Mouse (Mus musculus): ENCODE measurements around the gene Snx20.
"Not testable (repeated sequence)": the region's sequence is repeated elsewhere in the genome, so short reads cannot be mapped to it uniquely, and the experiment has no call there.

Snx20 gene

DNA sequence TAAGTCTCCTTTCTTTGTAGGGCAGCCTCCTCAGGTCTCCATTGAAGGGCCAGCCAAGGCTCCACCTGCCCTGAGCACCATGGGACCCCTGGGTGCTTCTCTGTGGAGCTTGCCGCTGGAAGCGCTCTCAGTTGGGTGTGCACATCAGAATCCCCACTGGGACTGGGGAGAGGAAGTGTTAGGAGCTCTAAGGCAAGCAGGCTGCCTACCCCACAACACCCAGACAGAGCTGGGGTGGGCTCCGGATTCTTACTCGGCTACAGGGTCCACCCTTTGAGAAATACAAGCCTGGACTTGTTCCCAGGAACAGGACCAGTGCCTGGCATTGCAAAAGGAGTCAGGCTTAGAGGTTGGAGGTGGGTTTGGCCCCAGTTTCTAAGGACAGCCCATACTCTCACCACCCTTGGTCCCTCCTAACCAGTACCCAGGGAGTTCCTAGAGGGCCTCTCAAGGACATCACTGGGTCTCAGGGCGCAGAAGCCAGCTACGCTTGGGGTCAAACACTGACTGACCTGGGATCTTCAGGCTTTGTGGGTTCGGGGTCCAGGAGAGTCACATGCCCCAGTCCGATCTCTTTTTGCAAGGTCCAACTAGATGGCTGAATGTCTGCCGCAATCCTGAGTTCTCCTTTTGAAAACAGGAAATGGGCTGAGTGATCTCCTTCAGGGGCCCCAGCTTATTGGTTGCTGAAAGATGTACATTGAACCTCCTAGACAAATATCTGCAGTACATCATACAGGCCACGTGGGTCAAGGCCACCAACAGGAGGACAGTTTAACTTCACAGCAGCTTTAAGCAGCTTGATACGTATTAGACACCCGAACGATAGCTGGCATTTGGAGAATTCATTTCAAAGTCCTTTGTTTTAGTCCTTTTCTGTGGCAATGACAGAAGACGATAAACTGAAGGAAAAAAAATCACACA is at the start of gene Snx20:
Gene Snx20 (minus strand): TSS at position 655 of the 924 bp plus-strand sequence.
- in situ Hi-C loops (cut with MboI, MseI): loop anchor here (5.0 to 10.0 kb wide), 2 partner anchors 62 to 361 kb away; partner anchors contain the start of genes Adcy7 and Cyld

DNA sequence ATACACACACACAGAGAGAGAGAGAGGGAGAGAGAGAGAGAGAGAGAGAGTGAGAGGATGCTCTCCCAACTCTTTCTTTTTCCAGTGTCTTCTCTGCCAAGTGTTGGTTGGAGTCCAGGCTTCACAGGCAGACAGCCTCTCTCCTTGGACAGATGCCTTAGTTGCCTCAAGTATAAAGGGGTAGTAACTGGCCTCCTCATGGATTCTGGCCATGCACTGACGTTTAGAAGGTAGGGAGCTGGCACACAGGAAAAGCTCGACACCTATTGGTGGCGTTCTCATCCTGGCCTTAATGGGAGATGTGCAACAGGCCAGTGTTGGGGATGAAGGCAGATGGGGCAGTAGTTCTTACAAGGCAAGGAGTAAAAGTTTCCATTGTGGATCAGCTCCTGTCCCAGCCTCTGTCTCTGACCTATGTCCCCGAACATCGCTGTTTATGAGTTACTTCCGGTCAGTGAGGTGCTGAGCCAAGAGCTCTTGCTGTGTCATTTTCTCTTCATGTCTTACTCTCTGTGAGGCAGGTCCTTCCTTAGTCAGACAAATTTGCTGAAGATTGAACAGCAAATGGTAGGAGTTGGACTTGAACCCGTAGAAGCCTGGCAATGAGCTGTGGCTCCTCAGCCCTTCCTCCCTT is 47.8 kb upstream of the Snx20 start:
- in situ Hi-C loops (cut with MboI, MseI): no loop called here

DNA sequence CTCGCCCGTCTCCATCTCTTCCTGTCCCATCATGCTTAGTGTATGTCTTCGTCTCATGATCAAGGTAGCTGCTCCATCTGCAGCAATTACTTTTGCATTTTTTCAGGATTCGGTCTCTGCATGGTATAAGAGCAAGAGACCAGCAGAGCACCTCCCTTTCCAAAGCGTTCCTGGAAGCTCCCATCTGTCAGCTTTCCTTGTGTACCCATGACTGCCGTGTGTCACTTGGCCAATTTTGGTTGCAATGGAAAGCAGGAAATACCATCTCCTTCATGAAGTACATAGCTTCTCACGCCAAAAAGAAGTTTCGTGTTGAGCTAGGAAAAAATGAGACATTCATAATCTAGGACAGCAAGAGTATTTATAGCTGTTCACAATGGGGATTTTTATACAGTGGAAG is 45.1 kb upstream of the Snx20 start:
- in situ Hi-C loops (cut with MboI, MseI): no loop called here

DNA sequence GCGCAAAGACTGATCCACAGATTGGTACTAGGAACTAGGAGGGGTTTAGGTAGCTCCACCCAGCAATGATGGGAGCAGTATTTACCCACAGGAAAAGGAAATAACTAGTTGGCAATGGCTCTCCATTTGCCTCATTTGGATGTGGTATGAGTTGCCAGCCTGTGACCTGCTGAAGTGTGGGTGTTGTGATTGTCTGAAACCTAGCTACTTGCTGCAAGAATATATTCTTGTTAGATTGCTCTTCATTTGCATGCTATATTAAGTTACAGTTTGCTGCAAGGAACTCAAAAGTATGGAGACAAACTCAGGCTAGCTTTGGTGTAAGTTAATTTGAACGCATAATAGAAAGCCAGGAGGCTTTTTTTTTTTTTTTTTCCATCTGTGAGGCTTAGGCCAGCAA is 44.6 kb upstream of the Snx20 start:
- in situ Hi-C loops (cut with MboI, MseI): no loop called here

DNA sequence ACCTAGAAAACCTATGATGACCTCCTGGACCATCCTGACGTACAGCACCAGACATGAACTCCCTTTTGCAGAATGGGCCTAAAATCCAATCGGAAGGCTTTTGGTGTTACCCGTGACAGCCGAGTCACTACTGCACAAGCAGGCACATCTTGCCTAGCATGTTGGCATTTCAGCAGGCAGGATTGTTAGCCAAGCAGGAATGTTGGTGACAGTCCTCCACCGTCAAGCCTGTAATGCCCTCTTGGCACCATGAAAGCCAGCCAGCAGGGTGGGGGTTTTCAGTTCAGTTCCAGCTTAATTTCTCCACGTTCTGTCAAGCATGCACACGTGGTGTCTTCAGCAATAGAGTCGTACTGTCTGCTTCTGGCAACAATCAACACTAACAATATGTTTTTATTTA is 41.1 kb upstream of the Snx20 start:
- in situ Hi-C loops (cut with MboI, MseI): no loop called here

DNA sequence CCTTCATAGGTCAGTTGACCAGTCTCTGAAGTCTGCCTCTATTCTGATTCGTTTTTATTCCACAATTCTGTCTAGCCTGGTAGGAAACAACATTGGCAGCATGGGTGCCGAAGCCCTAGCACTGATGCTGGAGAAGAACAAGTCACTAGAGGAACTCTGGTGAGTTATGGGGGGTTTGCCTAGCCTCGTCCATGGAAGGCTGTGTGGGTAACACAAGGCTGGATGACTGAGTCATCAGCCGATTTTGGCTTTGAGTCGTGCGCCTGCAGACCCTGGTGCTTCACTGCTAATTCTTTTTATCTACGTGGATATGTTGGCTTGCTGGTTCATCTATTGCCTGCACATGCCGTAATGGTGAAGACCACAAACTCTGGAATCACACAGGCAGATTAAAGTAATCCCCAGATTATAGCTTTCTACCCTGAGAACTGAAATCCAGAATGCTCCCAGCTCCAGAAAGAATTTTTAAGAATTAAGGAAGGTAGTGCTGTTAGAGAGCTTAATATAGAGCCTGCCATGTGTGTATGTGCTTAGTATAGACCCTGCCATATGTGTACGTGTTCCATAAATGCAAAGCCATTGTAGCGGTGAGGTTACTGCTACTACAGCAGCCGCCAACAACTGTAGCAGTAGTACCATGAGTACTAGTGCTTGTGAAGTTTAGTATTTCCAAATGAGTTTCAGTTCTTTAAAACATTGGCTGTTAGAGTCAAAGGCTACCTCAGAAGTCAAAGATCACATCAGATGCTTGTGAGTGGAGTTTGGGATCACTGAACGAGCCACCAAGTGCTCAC is 39.6 kb upstream of the Snx20 start:
- in situ Hi-C loops (cut with MboI, MseI): no loop called here

DNA sequence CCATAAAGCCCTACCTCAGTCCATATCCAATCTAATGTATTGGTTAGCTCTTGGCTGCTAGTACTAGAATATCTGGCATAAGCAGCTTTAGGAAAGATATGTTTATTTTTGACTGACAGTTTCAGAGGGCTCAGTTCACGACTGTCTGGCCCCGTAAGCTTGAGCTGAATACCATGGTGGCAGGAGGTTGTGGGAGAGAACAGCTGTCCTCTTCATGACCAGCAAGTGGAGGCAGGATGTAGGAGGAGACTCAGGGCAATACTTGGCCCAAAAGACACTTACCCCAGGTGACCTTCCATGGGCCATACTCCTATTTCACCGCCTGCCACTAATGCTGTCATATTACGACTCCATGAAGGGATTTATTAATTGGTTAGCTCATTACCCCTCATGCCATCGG is 37.9 kb upstream of the Snx20 start:
- in situ Hi-C loops (cut with MboI, MseI): no loop called here

DNA sequence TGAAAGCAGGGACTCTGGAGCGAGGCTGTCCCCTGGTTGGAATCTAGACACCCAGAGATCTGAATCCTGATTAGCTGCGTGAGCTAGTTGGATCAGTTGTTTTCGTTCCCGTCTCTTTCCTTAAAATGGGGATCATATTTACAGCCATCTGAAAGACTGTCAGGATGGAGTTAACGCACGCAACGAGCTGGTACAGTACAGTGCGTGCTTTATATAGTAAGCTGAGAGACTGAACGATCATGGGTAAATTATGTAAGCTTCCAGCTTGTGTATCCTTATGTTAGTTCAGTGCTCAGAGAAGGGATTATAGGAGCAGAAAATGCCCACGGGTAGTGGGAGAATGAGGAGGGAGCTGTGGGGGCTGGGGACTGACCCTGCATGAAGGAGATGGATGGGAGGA is 35.6 kb upstream of the Snx20 start:
- in situ Hi-C loops (cut with MboI, MseI): no loop called here

DNA sequence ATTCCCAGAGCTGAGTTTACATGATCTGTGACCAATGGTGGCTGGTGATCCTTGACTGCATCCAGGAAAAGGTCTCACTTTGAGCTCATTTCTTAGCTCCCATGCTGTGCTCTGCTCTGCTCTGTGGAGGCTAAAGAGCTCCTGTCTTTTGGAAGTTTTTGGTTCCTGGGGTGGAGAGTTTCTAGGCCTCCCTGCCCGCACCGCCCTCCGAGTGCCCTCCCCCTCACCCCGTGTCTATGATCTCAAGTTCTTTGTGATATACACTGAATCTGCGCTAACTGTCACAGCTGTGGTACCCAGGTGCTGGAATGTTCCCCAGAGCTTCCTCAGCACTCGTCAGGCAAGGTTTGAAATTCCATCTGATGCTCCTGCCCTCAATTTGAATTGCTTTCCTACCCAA is 34.9 kb upstream of the Snx20 start:
- in situ Hi-C loops (cut with MboI, MseI): no loop called here

DNA sequence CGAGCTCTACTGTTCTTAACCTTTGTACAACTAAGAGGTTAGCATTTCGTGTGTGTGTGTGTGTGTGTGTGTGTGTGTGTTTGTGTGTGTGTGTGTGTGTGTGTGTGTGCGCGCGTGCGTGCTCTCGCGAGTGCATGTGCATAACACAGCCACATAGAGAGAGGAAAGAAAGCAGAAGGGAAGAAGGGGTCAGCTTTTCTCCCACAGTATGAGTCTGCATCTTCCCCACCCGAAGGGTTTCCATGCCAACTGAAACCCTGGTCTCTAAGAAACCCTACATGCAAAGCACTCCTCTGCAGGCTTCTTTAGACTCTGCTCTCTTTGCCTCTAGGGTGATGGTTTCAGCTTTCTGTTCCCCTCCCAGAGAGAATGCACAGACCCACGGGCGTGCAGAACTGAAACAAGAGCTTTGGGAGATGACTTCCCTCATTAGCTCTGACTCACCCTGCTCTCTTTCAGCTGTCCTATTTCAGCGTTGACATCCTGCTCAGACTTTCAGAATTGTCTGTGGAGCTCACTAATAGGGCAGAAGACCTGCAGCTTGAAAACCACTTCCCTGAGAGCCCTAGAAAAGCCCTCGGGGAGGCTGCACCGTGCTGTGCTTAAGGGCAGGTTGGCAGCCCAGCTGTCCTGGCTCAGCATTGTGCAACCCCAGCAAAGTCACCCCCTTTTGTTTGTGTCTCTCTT is 32.6 kb upstream of the Snx20 start:
- in situ Hi-C loops (cut with MboI, MseI): no loop called here

DNA sequence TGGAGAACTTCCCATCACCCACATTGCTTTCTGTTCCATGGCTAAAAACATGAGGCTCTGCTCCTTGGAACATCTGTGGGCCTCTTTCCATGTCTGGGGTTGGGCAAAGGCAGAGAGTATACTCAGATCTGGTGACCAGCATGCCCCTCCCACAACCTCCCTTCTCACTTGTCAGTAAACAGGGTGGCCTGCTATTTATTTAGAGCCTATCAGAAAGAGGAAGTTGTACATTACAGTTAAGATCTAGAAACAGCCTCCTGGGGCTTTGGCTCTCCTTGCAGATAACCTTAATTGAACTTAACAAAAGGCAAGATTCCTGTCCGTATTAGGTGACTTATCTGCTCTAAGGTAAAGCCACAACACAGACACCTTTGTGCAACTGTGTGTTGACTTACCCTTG is 30.5 kb upstream of the Snx20 start:
- in situ Hi-C loops (cut with MboI, MseI): no loop called here

DNA sequence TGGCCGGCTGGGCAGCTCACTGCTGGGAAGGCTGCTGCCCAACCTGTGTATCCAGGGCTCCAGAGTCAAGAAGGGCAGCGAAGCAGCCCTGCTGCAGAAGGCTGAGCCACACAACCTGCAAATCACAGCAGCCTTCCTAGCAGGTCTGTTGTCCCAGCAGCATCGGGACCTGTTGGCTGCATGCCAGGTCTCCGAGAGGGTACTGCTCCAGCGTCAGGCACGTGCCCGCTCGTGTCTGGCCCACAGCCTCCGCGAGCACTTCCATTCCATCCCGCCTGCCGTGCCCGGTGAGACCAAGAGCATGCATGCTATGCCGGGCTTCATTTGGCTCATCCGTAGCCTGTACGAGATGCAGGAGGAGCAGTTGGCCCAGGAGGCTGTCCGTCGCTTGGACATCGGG is 29.0 kb upstream of the Snx20 start:
- in situ Hi-C loops (cut with MboI, MseI): no loop called here

DNA sequence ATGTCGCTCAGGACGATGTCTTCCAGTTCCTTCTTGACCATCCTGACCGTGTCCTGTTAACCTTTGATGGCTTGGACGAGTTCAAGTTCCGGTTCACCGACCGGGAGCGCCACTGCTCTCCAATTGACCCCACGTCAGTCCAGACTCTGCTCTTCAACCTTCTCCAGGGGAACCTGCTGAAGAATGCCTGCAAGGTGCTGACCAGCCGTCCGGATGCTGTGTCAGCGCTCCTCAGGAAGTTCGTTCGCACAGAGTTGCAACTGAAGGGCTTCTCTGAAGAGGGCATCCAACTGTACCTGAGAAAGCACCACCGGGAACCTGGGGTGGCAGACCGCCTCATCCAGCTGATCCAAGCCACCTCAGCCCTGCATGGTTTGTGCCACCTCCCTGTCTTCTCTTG is 28.2 kb upstream of the Snx20 start:
- in situ Hi-C loops (cut with MboI, MseI): no loop called here

DNA sequence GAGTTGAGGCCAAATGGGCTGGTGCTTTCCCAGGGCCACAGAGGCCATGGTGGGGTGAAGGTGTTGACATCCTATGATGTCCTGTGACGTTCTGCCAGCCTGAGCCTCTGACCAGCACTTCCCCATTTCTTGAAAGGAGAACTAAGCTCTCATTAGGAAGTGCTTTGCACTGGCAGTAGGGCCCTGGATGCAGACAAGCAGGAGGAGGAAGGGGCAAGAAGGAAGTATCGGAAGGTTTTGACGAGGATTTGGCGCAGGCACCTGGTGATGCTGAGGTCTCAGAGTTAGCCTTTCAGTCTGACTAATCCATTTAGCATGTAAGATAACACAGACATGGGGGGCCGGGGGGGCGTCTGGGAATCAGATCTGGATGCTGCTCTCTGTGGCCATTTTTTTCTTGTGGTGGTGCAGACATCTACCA is 26.5 kb upstream of the Snx20 start:
- in situ Hi-C loops (cut with MboI, MseI): no loop called here

DNA sequence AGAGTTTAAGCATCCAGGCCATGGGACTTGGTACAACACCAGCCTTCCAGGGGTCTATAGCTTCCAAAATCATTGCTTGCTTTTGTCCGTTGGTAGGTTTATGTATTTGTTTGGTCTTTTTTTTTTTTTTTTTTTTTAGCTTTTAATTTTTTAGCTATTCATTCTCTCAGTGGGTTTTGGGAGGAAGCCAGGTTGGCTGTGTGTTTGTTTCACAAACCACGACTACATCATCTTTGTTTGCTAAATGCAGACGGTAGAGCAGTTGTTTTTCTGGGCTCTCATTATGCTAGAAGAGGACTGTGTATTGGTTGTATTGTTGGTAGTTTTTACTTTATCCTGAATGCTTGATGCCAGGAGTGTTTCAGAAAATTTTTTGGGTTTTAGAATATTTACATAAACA is 23.9 kb upstream of the Snx20 start:
- in situ Hi-C loops (cut with MboI, MseI): no loop called here

DNA sequence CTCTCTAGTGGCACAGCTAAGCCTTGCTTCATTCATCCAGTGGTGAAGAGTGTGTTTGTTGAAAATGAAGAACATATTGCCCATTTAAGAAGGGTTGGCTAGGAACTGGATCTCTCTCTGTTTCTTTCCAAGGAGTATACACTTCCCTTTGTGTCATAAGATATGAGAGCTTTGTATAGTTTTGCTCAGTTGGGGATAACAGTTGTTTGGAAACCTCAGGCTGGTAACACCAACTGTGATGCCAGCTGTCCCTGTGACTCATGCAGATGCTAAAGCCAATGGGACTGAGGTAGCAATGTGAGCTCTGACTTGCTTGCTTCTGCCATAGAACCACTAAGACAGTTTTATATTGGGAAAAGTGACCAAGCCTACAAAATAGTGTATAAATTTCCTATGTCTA is 19.4 kb upstream of the Snx20 start:
- in situ Hi-C loops (cut with MboI, MseI): no loop called here

DNA sequence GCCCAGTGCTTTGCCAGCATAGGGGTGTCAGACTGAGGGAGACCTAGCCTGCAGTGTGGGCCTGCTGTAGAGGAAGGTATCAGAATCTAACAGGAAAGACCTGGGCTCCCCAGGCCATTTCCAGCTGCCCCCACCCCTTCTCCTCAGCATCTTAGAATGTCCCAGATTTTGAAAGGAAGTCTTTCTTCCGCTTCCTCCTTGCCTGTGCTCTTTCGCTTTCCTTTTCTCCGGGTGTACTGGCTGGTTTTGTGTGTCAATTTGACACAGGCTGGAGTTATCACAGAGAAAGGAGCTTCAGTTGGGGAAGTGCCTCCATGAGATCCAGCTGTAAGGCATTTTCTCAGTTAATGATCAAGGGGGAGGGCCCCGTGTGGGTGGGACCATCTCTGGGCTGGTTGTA is 15.2 kb upstream of the Snx20 start:
- in situ Hi-C loops (cut with MboI, MseI): not testable (repeated sequence)

DNA sequence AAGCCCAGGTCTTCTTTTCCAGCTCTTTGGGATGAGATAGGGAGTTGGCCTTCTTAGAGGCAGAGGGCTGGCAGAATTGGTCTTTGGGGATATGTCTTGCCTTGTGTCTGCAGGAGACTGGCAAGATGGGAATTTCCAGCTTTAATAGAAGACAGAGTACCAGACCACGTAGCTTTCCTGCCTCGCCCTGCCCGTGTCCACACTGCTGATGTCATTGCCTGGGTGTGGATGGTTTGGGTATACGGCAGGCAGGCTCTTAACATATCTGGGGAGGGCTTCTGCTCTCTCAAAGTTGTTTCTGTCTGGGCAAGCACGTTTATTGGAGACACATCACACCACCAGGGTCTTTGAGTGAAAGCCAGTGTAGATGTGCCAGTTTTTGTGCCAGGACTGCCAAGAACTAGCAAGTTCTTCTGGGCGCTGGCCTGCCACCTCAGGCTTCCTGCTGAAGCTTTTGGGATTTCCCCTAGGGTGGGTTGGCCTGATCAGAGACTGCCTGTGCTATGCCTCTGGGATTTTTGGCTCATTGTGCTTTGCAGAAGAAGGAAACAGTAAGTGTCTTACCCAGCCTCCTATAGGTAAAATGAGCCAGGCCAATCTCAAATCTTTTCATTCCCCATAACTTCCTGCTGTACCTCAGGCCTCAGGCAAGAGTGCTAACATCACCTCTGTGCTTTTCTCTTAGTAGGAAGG is 14.2 kb upstream of the Snx20 start:
- in situ Hi-C loops (cut with MboI, MseI): no loop called here

DNA sequence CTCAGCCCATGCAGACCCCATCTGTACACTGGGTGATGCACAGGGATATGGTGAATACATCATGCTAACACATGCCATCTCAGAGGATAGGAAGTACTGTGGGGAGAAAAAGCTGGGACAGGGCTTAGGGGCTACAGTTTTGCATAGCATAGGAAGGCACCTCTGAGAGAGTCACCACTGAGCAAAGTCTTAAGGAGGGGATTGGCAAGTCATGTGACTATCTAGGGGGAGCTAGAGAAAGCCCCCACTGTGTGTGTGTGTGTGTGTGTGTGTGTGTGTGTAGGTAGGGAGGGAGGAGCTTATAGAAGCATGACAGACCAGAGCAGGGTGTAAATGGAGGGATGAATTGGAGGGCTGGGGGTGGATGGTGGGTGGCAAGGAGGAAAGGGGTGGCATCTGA is 12.4 kb upstream of the Snx20 start:
- in situ Hi-C loops (cut with MboI, MseI): no loop called here

DNA sequence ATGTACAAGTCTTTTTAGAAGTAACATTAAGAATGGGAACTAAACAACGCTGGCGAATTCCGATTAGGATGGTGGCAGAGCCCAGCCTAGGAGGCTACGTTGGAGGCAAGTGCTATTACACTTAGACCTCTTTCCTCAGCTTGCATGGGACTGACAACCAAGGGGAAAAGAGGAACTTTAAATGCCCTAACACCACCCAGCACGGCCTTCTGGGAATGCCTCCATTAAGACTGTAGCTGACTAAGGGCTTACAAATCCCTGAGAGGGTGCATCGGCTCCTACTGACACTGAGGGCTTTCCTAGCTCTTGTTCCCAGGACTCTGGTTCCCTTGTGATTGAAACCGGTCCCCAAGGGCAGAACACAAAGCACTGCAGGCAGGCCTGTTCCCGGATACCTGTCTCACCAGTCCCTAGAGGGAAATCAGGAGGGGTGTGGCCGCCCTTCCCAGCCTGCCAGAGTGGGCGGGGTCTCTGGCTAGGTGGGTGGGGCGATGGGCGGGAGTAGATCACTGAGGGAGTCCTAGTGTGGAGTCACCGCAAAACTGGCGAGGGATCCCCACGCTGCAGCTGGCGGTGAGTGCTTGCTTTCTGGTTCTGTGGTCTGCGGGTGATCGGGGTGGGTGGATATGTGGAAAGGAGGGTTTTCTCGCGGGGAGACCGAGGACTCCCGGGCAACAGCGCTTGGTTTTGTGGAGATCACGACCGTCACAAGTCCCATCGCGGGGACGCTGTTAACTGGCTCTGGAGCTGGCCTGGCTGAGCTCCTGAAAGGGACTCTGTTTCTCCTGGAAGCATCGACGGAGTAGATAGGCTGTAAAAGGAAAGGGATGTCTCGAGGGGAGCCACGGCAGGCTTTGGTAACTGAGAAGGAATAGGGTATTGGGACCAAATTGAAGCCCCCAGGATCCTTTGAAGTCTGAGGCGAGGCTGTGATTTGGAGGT is 11.2 kb upstream of the Snx20 start, which contains the start of gene Nod2:
Gene Nod2 (plus strand): TSS at position 479 of the 942 bp plus-strand sequence.
- in situ Hi-C loops (cut with MboI, MseI): no loop called here
